Mouse (Mus musculus) urinary bladder, postnatal 4 days (tissue): Measurements from ENCODE around the gene Cd47.
"Not testable (repeated sequence)": the region's sequence is repeated elsewhere in the genome, so short reads cannot be mapped to it uniquely, and the experiment has no call there.

Source experiments
- DNase-seq, 2 experiments: peaks; one replicate each; pipeline ENCODE4 v3.0.0; 2021 to 2022; ENCODE audit warnings: low spot score in 2 of 2

Cd47 gene

GRCm38 (mm10) chr16:49787714-49788113, 12.6 kb upstream of the Cd47 start:
- DNase-seq: no peak

DNA sequence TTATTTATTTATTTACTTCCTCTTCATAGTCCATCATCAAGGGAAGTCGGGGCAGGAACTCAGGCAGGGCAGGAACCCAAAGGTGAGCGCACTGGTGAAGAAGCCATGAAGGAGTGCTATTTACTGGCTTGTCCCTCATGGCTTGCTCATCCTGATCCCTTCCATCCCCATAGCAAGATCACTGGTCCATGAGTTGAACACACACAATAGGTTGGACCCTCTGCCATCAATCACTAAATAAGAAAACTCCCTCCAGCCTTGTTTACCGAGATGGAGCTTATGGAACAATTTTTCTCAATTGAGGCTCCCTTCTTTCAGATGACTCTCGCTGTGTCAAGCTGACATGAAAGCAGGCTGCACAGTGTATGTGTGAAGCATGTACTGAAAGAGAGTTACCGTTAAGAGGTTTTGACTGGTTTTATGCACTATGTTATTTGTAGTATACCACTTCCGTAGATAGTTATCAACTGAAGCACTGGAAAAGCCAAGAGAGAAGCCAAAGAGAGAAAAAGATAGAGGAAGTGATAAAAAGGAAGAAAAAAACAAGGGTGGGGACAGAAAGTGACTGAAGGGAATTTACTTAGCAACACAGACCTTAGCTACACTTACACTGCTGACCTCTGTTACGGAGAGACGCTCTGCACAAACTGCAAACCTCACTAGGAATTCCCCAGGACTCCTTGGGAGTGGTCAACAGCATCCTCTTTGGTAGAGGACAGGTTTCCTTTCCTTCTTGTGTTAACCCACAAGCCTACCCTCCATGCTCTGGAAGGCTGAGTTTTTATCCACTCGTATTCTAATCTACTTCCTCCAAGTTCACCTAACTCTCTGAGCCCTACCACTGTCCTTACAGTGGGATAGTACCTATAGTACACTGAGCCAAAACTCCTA, 9.5 kb upstream of the Cd47 start:
- DNase-seq: no peak

- DNase-seq: no peak
Observed at GRCm38 (mm10) chr16:49792446-49792878, 7.9 kb upstream of the Cd47 start.

- no peak for DNase-seq
Observed at GRCm38 (mm10) chr16:49793596-49793995, 6.7 kb upstream of the Cd47 start.

GRCm38 (mm10) chr16:49796271-49796670, 4.1 kb upstream of the Cd47 start:
- DNase-seq: no peak

DNA sequence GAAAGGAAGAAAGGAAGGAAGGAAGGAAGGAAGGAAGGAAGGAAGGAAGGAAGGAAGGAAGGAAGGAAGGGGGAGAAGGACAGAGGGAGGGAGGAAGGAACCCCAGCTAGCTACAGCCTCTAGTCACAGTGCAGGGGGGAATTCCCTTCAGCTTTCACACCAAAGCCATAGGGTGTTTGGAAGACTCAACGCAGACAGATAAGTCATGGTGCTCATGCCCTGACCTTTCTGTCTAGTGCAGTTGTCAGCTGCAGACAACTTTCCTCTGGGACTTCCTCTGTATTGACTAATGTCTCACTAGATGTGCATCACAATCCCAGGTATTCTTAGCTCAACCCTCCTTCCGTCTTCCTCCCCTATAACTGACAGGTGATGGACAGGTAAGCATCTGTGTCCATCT, 3.4 kb upstream of the Cd47 start:
- no peak for DNase-seq

- DNase-seq: no peak
Observed at GRCm38 (mm10) chr16:49798790-49799189, 1.5 kb upstream of the Cd47 start.

DNA sequence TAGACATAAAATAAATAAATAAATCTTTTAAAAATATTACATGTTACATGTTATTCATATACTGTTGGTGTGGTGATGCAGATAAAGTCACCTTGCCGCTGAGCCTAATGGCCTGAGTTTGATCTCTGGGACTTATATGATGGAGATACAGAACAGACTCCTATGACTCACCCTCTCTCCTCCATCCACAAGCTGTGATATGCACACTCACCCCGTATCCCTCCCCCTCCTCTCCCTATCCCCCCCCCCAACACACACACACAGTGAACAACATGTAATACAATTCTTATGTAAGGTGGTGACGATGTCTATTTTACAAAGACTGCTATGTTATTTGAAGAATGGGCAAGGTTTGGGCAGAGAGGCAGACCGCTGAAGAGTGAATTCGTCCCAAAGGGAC, 663 bp downstream of the Cd47 start:
- no peak for DNase-seq

- no peak for DNase-seq
Observed at GRCm38 (mm10) chr16:49801399-49801798, 1.1 kb downstream of the Cd47 start.

DNA sequence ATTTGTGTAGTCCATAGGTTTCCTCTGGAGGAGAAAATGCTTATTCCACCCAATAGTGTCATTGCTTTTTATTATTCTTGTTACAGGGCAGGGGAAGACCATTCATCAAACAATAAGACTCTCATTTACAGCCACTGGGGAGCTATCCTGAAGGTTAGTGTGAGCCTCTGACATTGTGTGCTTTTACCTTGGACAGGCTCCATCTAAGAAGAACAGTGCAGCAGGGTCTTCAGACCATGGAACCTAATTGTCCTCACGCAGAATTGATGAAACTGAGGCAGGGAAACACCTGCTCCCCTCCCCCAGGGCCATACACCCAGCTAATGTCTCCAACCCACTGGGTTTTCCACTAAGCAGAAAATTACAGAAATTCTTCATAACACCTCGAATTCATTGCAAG, 2.7 kb downstream of the Cd47 start:
- DNase-seq: no peak

DNA sequence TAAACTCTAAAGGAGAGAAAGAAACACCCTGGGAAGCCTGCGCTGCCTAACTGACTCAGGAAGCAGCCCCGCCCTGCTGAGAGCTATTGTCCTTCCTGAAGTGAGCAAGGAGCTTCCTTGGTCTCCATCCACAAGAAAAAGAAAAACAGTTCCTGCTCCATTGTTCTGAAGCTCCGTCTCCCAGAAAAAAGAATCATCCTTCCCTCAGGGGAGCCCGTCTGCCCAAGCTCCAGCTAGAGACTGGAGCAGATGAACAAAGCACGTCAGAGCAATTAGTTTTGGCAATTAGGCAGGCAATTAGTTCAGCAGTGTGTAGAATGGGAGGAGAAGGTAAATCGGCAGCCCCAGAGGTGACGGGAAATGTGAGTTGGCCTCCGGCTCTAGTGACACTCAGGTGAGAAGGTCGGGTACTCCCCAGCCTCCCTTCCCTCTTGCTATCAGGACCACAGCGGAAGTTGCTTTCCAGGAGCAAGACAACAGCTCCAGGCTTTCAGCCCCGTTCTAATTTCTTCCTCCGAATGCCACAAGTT, 3.7 kb downstream of the Cd47 start:
- no peak for DNase-seq

GRCm38 (mm10) chr16:49806920-49807319, 6.6 kb downstream of the Cd47 start:
- no peak for DNase-seq

DNA sequence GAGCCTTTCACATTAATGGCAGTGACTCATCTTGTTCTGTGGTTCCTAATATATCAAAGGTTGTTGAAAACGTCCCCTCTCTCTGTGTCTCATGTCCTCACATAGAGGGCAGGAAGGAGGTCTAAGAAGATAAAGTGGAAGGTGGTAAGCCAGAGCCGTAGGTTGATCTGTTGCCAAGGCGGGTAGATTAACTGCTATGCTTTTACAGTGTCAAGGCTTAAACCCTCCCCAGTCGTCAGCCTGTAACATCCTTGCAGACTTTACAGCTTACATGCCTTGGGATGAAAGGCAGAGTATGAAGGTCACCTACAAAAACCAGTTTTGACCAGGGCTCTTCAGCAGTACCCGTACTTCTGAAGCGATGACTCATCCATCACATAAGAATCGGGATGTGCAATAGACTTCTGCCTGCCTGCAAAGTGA, 7.1 kb downstream of the Cd47 start:
- DNase-seq: no peak

- DNase-seq: no peak
Observed at GRCm38 (mm10) chr16:49807862-49808430, 7.6 kb downstream of the Cd47 start.

DNA sequence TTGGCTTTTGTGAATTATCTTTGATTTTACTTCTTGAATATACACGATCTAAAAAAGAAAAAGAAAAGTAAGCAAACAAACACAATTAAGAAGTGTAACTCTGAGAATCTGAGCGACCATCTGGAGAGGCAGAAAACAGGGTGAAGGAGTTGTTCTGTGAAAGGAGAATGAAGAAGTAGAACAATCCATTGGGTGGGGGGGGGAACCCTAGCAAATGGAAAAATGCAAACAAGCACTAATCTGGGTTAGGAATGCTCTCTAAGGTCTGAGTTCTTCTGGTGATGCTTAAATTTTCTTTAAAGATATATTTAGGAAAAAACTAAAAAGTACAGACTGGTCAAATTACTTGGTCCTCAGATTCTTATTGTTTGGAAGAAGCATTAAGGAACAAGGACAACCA, 11.6 kb downstream of the Cd47 start:
- DNase-seq: no peak

DNA sequence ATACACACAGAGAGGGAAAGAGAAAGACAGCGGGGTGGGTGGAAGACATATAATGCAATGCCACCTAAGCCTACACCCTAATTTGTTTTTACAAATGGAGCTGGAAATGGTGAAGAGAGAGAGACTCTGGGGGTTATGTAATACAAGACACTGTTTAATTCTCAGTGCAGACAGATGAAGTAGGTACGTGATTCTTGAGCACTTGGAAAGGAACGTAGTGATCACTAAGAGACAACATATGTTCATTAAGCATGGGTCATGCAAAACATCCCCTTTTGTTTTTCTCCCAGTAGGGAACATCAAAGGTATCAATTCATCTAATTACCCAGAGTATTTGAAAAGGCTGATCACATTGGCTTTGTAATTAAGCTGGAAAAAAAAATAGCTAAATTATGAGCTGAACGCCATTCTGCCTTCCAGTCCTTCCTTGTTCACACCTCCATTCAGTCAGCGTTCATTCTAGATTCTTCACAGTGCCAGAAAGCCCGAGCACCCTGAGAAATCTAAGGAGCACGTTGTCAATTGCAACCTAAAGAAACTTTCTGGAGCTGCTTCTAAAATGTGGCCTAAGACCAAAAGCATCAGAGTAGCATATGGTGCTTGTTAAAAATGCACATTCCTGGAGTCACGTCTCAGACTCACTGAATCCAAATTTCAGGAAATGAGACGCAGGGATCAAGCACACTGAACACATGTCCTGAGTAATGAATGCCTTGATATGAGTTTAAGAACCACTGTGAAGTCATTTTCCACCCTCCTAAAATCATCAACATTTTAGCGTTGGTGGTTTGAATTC, 12.7 kb downstream of the Cd47 start:
- DNase-seq: no peak

GRCm38 (mm10) chr16:49814419-49814818, 14.1 kb downstream of the Cd47 start:
- DNase-seq: no peak

DNA sequence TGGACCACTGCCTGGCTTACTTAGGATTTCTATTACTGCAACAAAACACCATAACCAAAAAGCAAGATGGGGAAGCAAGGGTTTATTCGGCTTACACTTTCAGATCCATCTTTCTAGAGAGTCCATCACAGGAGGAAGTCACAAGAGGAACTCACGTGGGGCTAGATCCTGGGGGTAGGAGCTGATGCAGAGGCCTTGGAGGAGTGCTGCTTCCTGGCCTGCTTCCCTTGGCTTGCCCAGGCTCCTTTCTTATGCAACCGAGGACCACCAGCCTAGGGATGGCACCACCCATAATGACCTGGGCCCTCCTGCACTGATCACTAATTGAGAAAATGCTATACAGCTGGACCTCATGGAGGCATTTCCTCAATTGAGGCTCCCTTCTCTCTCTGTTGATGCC, 16.6 kb downstream of the Cd47 start:
- no peak for DNase-seq

DNA sequence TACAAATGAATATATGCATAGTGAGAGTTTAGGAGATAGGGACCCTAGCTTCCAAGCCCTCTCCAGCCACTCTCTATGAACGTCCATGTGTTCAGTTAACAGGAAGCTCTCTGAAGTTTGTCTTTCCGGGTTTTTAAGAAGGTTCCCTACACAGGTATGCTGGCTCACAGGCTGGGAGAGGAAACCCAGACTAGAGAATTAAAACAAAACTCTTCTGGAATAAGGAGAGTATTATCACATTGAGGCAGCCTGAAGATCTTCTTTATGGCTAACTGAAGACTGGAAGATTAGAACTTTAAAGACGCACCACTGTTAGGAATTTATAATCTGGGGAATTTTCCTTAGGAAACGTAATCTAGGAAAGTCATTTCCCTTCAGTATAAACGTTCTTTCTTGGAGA, 17.8 kb downstream of the Cd47 start:
- DNase-seq: no peak

DNA sequence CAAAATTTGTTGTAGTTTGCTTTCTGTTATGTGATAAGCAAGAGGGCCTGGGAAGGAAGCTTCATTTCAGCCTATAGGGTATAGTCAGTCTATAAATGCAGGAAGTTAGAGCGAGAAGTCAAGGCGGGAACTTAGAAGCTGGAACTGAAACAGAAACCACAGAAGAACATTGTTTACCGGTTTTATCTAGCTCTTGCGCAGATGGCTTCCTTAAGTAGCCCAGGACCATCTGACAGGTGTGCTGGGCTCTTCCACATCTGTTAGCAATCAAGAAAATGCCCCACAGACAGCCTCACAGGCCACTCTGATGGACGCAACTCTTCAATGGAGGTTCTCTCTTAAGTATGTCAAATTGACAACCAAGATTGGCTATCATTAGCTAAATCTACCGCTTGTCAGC, 18.3 kb downstream of the Cd47 start:
- DNase-seq: no peak

DNA sequence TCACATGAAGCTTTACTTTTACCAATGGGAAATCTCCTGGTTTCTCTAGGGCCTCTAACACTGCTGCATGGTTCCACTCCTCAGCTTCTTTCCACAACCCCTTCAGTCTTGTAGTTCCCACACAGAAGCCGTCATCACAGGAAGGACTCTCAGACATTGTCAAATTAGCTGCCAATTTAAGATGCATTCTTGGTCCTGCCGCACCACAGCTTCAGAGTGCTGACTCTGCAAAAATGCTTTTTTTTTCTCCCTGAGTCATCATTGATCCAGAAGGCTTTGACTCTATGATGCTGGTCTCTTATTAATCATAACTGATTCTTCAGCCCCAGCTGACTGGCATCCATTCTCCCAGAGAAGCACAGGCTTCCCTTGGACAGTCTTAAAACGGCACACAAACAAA, 19.2 kb downstream of the Cd47 start:
- DNase-seq: no peak

GRCm38 (mm10) chr16:49830911-49831310, 30.6 kb downstream of the Cd47 start:
- not testable (repeated sequence) for DNase-seq
